Mouse (Mus musculus): Measurements from ENCODE around the gene Nf2.

- TF ChIP-seq CTCF (IDR thresholded peaks at IDR 0.05; ENCODE audit: low read depth) (no peak), EP300 (IDR thresholded peaks at IDR 0.05; ENCODE audit: low read depth) (no peak)
Measured at GRCm38 (mm10) chr11:4803951-4804350, 45.4 kb downstream of the Nf2 start.
